ENCODE assay signal across 14 mouse cellular contexts in genomic region chrX:12219474-12219873, GRCm38 (mm10).
"Had no signal": no experiment of that assay in that cellular context is flagged by ENCODE, and none has a peak within 500 bp of the region (broad histone marks: within the 10 kb centered on the region; RNA-seq: fewer than 3 reads in every experiment).

No protein-coding gene starts in this region.

- H3K4me1 ChIP-seq: kidney, embryonic 15.5 days; liver, embryonic 15.5 days; midbrain, embryonic 10.5 days; neural tube, embryonic 13.5 days had no signal

- H3K4me3 ChIP-seq: kidney, embryonic 15.5 days; left cerebral cortex, adult 2 months; liver, embryonic 15.5 days; midbrain, embryonic 10.5 days; neural tube, embryonic 13.5 days had no signal

- DNase-seq: kidney, adult 2 months; kidney, postnatal 14 days; lung, adult 2 months; lung, postnatal 36 days; midbrain, embryonic 14.5 days; retina, postnatal 1 day; right cerebral cortex, postnatal 25 days; thymus, postnatal 36 days had no signal

- ATAC-seq: lung, postnatal 0 days had no signal

- H3K27me3 ChIP-seq: liver, embryonic 15.5 days; neural tube, embryonic 13.5 days had no signal

- H3K36me3 ChIP-seq: kidney, embryonic 15.5 days; liver, embryonic 15.5 days; midbrain, embryonic 10.5 days; neural tube, embryonic 13.5 days had no signal

- H3K27ac ChIP-seq: kidney, embryonic 15.5 days; left cerebral cortex, adult 2 months; liver, embryonic 15.5 days; midbrain, embryonic 10.5 days; neural tube, embryonic 13.5 days had no signal

- H3K9me3 ChIP-seq: kidney, embryonic 15.5 days; liver, embryonic 15.5 days; midbrain, embryonic 10.5 days; neural tube, embryonic 13.5 days had no signal
